Mouse (Mus musculus): ENCODE data around the gene Lmntd1. TPM values are rescaled to one million over a fixed set of nuclear protein-coding genes. Genes with fewer than 3 reads are reported as not detected.
A peak's percentile ranks its signal among the peaks of the same experiment; 100 is the strongest.
"Not testable (repeated sequence)": the region's sequence is repeated elsewhere in the genome, so short reads cannot be mapped to it uniquely, and the experiment has no call there.

Lmntd1 gene
- polyA plus RNA-seq, 1 experiment from 2014 or later: 0.78 TPM

DNA sequence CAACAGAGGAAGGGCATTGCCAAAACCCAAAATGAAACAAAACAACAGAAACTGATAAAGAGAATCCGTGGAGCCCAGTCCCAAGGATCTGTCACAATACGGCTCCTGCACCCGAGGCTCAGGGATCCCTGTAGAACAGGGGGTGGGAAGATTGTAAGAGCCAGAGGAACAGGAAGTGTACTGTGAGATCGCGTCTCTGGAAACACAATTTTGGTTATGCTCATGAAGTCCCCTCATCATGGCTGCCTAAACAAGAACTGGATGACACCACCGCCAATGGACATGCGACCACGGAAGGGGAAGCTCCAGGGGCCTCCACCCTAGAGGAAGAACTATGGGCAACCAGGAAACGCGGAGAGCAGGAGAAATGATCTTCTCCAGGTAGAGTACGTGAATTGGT is 271.3 kb downstream of the Lmntd1 start:
- no peak overlapping the region for H3K4me2 ChIP-seq (replicated peaks)
- ATAC-seq: no peak
- H3K4me3 ChIP-seq (replicated peaks): no peak overlapping the region
- no peak overlapping the region for H3K9ac ChIP-seq (replicated peaks)
- no peaks in the 10 kb centered on the region for H3K9me3 ChIP-seq
- no peak overlapping the region for H3K27ac ChIP-seq
- peaks cover 19% of the 10 kb centered on the region for H3K27me3 ChIP-seq
- H3K4me1 ChIP-seq (replicated peaks): peaks cover 10% of the 10 kb centered on the region; the same call in 1 of the 2 replicates
- H3K36me3 ChIP-seq: no peaks in the 10 kb centered on the region
- 90% methylated on average over 11 of the region's 11 CpGs for WGBS

DNA sequence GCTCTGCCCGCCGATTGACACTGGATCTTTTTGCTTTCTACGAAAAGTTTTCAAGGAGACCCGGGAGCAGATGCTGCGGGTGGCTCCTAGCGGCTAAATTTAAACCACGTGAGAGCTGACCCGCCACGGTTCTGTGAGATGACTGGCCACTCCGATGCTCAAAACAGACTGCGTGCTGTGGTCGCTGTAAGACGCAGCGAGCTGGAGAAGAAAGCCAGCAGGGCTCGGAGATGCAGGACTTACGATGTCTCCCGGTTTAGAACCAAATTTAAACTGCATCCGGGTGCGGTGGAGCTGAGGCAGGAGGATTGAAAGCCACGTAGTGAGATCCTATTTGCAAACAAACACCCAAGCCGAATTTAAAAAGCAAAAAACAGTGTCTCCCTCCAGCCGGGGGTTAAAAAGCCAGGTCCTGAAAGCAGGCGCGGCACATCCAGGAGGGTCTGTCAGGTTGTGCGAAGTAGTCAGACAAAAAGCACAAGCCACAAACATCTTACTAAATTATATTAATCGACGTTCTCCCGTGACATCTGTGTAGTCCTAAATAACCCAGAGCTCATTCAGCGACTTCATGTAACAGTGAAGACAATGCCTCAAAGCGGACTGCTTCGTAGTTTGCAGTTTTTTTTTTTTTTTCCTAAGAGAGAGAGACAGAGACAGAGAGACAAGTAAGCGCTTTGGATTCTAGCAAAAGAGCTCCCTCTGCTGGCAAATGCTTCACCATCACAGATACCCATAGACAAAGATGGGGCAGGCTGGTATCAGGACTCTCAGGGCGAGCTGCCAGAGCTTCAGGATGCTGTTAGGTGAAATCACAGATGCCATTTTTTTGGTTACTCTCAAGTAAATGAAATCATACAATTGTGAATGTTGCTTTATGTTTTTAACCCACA is 272.6 kb downstream of the Lmntd1 start:
- H3K9ac ChIP-seq (replicated peaks): peak overlapping the region; percentile 61
- H3K4me1 ChIP-seq (replicated peaks): peaks cover 10% of the 10 kb centered on the region; the same call in 1 of the 2 replicates
- H3K4me3 ChIP-seq (replicated peaks): peak overlapping the region; percentile 47
- no peaks in the 10 kb centered on the region for H3K9me3 ChIP-seq
- H3K4me2 ChIP-seq (replicated peaks): peak overlapping the region; percentile 68
- peak; percentile 46 for ATAC-seq
- peaks cover 22% of the 10 kb centered on the region for H3K27me3 ChIP-seq
- H3K27ac ChIP-seq: peak overlapping the region; percentile 83
- H3K36me3 ChIP-seq: no peaks in the 10 kb centered on the region
- WGBS: under 1% methylated on average over 33 of the region's 33 CpGs

DNA sequence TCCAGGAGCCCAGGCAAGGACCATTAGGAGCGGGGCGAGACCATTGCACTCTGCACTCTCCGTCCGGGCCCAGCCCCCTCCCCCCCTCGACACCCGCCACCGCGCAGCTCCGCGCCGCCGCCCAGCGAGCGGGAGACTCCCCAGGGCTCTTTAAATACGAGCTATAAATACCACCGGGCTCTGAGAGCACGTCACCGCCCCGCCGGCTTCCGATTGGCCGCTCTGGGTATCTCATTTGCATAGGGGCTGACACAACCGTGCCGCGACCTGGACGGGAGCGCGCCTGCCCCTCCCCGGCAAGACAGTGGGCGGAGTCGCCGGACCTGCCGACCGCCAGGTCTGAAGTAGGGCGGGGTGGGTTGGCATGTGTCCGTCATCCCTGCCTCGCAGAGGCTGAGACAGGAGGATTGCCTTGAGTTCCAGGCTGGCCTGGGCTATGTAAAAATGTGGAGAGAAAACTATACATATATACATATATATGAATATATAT is 273.4 kb downstream of the Lmntd1 start:
- peaks cover 22% of the 10 kb centered on the region for H3K27me3 ChIP-seq
- H3K27ac ChIP-seq: peak overlapping the region; percentile 83
- H3K9me3 ChIP-seq: no peaks in the 10 kb centered on the region
- peaks cover 15% of the 10 kb centered on the region; the same call in 1 of the 2 replicates for H3K4me1 ChIP-seq (replicated peaks)
- peak overlapping the region; percentile 68 for H3K4me2 ChIP-seq (replicated peaks)
- H3K36me3 ChIP-seq: no peaks in the 10 kb centered on the region
- peak overlapping the region; percentile 47 for H3K4me3 ChIP-seq (replicated peaks)
- peak overlapping the region; percentile 55 for H3K9ac ChIP-seq (replicated peaks)
- 1% methylated on average over 37 of the region's 37 CpGs for WGBS
- ATAC-seq: peak; percentile 90

- peaks cover 22% of the 10 kb centered on the region for H3K27me3 ChIP-seq
- WGBS: under 1% methylated on average over 21 of the region's 21 CpGs
- no peaks in the 10 kb centered on the region for H3K36me3 ChIP-seq
- no peaks in the 10 kb centered on the region for H3K9me3 ChIP-seq
- H3K4me1 ChIP-seq (replicated peaks): peaks cover 15% of the 10 kb centered on the region; the same call in 1 of the 2 replicates
- peak overlapping the region; percentile 55 for H3K9ac ChIP-seq (replicated peaks)
- H3K4me2 ChIP-seq (replicated peaks): peak overlapping the region; percentile 68
- H3K4me3 ChIP-seq (replicated peaks): peak overlapping the region; percentile 47
- ATAC-seq: peak; percentile 55
- H3K27ac ChIP-seq: peak overlapping the region; percentile 83
Measured at GRCm38 (mm10) chr6:145339956-145340656, 274.0 kb downstream of the Lmntd1 start.

GRCm38 (mm10) chr6:145338571-145339294 is 275.4 kb downstream of the Lmntd1 start:
- Histone ChIP-seq H3K27me3 (peaks cover 22% of the 10 kb centered on the region), H3K4me2 (replicated peaks) (no peak overlapping the region), H3K4me1 (replicated peaks) (peaks cover 15% of the 10 kb centered on the region; the same call in 1 of the 2 replicates), H3K36me3 (no peaks in the 10 kb centered on the region), H3K27ac (no peak overlapping the region), H3K9ac (replicated peaks) (0 out of 2 replicates have a peak overlapping the region, but pooled peaks have one; percentile 55), H3K9me3 (no peaks in the 10 kb centered on the region), H3K4me3 (replicated peaks) (no peak overlapping the region)
- no peak for ATAC-seq
- WGBS: 24% methylated on average over 12 of the region's 12 CpGs

GRCm38 (mm10) chr6:145337521-145337920 is 276.6 kb downstream of the Lmntd1 start:
- not testable (repeated sequence) for H3K4me2 ChIP-seq (replicated peaks); H3K9me3 ChIP-seq; H3K4me3 ChIP-seq (replicated peaks); H3K27ac ChIP-seq; ATAC-seq; H3K36me3 ChIP-seq; H3K9ac ChIP-seq (replicated peaks)
- peaks cover 15% of the 10 kb centered on the region; the same call in 1 of the 2 replicates for H3K4me1 ChIP-seq (replicated peaks)
- H3K27me3 ChIP-seq: peaks cover 22% of the 10 kb centered on the region
- WGBS: 91% methylated on average over 6 of the region's 6 CpGs

DNA sequence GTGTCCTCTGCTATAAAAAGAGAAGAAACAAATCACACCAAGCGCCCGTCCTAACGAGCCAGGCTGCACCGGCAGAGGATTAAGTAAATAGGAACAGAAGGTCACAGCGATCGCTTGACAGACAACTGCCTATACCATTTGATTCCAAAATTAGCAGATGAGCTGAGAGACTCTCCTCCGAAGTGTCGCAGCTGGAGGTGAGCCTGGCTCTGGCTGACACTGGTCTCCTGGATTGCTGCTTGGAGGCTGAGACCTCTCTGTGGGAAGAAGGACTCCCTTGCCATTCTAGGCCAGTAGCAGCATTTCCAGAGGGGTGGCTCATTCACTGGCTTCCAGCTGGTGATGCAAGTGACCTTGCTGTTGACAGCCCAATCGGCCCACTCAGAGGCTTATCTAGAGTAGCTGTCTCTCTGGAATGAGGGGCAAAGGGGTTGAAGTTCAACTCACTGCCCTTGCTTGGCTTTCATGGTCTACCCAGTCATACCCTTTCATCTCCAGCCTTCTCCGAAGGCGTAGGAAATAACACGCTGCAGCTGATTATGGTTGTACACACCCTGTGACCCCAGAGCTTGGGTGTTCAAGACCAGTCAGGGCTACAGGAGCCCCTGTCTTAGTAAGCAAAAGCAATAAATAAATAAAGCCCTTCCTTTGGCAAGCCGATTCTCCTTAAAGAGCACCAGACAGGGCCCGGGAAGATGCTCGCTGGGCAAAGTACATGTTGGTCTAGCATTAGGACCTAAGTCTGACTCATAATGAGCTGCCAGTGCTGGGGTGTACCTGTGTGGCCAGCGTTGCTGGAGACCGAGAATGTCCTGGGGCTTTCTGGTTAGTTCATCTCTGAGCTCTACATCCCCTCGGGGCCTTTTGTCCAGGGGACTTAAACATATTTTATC is 278.0 kb downstream of the Lmntd1 start:
- Histone ChIP-seq H3K27me3 (peaks cover 22% of the 10 kb centered on the region), H3K9me3 (no peaks in the 10 kb centered on the region), H3K4me3 (replicated peaks) (no peak overlapping the region), H3K9ac (replicated peaks) (no peak overlapping the region), H3K36me3 (no peaks in the 10 kb centered on the region), H3K4me1 (replicated peaks) (peaks cover 15% of the 10 kb centered on the region; the same call in 1 of the 2 replicates), H3K4me2 (replicated peaks) (no peak overlapping the region), H3K27ac (no peak overlapping the region)
- no peak for ATAC-seq
- 69% methylated on average over 18 of the region's 18 CpGs for WGBS

DNA sequence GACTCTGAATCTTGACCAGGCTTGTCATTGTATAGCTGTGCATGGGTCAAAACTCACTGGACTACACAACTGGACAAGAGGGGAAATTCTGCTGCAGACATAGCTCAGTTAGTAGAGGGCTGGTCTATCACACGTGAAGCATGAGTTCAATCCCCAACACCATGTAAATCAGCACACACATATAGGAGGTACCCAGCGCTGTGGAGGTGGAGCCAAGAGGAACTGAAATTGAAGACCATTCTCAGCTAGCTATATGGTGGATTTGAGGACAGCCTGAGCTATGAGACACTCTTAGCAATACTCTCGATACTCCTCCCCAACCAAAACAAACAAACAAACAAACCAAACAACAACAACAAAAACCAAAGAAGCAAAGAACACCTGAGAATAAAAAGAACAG is 279.9 kb downstream of the Lmntd1 start:
- H3K36me3 ChIP-seq: no peaks in the 10 kb centered on the region

DNA sequence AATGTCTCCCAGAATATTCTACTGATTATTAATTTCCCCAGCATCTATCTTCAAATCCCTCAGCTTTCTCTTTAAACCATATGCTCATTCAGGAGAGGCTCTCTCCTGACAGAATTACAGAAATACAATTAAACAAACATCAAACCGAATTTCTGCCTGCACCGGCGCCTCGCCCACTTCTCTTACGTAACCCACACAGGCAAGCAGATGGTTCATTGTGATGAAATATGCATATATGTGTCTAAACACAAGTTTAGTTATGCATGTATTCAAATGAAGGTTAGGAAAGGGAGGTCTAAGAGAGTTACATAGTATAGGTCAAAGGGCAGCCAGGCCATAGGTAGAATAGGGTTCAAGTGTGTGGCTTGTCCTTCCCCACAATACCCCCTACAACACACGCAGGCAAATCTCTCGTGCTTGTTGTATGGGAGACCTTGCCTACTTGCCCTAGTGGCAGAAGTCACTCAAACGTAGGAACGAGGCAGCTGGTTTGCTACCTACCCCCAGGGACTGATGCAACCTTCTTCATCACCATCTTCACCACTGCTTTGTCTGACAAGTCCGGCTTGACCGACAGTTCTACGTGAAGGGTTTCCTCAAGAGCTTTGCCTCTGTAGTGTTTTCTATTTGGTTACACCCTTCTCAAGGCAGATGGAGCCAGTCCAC is 287.8 kb downstream of the Lmntd1 start:
- Histone ChIP-seq H3K9me3 (no peaks in the 10 kb centered on the region), H3K27ac (no peak overlapping the region), H3K4me3 (replicated peaks) (no peak overlapping the region), H3K27me3 (no peaks in the 10 kb centered on the region), H3K9ac (replicated peaks) (no peak overlapping the region), H3K36me3 (no peaks in the 10 kb centered on the region), H3K4me2 (replicated peaks) (no peak overlapping the region), H3K4me1 (replicated peaks) (no peaks in the 10 kb centered on the region)
- ATAC-seq: no peak
- WGBS: 83% methylated on average over 12 of the region's 12 CpGs

More for the DNA sequence above, 279.9 kb downstream of the Lmntd1 start:
- Histone ChIP-seq H3K27ac (no peak overlapping the region), H3K4me2 (replicated peaks) (no peak overlapping the region), H3K27me3 (peaks cover 16% of the 10 kb centered on the region), H3K9ac (replicated peaks) (no peak overlapping the region), H3K4me3 (replicated peaks) (no peak overlapping the region), H3K9me3 (no peaks in the 10 kb centered on the region), H3K4me1 (replicated peaks) (peaks cover 9% of the 10 kb centered on the region; the same call in 1 of the 2 replicates)
- 87% methylated on average over 3 of the region's 3 CpGs for WGBS
- ATAC-seq: no peak

- Histone ChIP-seq H3K4me2 (replicated peaks) (no peak overlapping the region), H3K4me3 (replicated peaks) (no peak overlapping the region), H3K9me3 (no peaks in the 10 kb centered on the region), H3K36me3 (no peaks in the 10 kb centered on the region), H3K27me3 (no peaks in the 10 kb centered on the region), H3K9ac (replicated peaks) (no peak overlapping the region), H3K4me1 (replicated peaks) (no peaks in the 10 kb centered on the region), H3K27ac (no peak overlapping the region)
- WGBS: 75% methylated on average over 6 of the region's 6 CpGs
- no peak for ATAC-seq
Measured at GRCm38 (mm10) chr6:145325095-145325494, 289.0 kb downstream of the Lmntd1 start.

All from midbrain, embryonic 13.5 days (tissue).